Mouse (Mus musculus) spleen, adult 12 weeks (tissue): ENCODE measurements at regions not wholly inside any gene's neighbourhood (a gene's known extent, or its start where the extent isn't known, plus 50 kb on each side); places are given as distances from the start of the nearest gene placed in this dataset.

Source experiments
- DNase-seq: peaks from one replicate; pipeline ENCODE4 v3.0.0; 2022; ENCODE audit warnings: low spot score

- no peak for DNase-seq
Observed at GRCm38 (mm10) chr12:91986448-91986847, 137.5 kb upstream of the Sel1l start.

GRCm38 (mm10) chr12:91980321-91980720 is 131.4 kb upstream of the Sel1l start:
- no peak for DNase-seq

- DNase-seq, result no peak
Observed at GRCm38 (mm10) chr12:91971045-91971444, 122.1 kb upstream of the Sel1l start.

- no peak for DNase-seq
Observed at GRCm38 (mm10) chr12:91965937-91966336, 117.0 kb upstream of the Sel1l start.

- DNase-seq, result no peak
Observed at GRCm38 (mm10) chr12:91963239-91963638, 114.3 kb upstream of the Sel1l start.

- no peak for DNase-seq
Observed at GRCm38 (mm10) chr12:91958086-91958485, 109.1 kb upstream of the Sel1l start.

GRCm38 (mm10) chr12:91956411-91956810 is 107.5 kb upstream of the Sel1l start:
- no peak for DNase-seq

GRCm38 (mm10) chr12:91948602-91949167 is 99.7 kb upstream of the Sel1l start:
- no peak for DNase-seq

- DNase-seq, result no peak
Observed at GRCm38 (mm10) chr12:91947998-91948397, 99.0 kb upstream of the Sel1l start.

GRCm38 (mm10) chr12:91946541-91946940 is 97.6 kb upstream of the Sel1l start:
- DNase-seq, result no peak

GRCm38 (mm10) chr12:91932490-91933361 is 83.8 kb upstream of the Sel1l start:
- DNase-seq, result no peak

- DNase-seq, result no peak
Observed at GRCm38 (mm10) chr12:91931586-91931985, 82.6 kb upstream of the Sel1l start.

- DNase-seq, result no peak
Observed at GRCm38 (mm10) chr12:91929386-91930054, 80.6 kb upstream of the Sel1l start.

GRCm38 (mm10) chr12:91927576-91927975 is 78.6 kb upstream of the Sel1l start:
- DNase-seq, result no peak

- DNase-seq, result no peak
Observed at GRCm38 (mm10) chr12:91915486-91915885, 66.5 kb upstream of the Sel1l start.

GRCm38 (mm10) chr12:91910529-91910928 is 61.6 kb upstream of the Sel1l start:
- DNase-seq, result no peak
